Mouse (Mus musculus) heart, postnatal 0 days (tissue): ENCODE measurements around the gene Galnt17.

ENCODE experiments used
- CTCF ChIP-seq: IDR thresholded peaks from 2 replicates; pipeline ENCODE4 v1.5.1; 2016; ENCODE audit warnings: antibody characterized with exemption, control low read depth, low read depth
- EP300 ChIP-seq: IDR thresholded peaks from 2 replicates; pipeline ENCODE4 v1.6.1; 2016; ENCODE audit warnings: antibody characterized with exemption, low read depth

- TF ChIP-seq EP300 = no peak
- TF ChIP-seq CTCF = no peak
Measured at GRCm38 (mm10) chr5:131000572-131000971, 307.7 kb downstream of the Galnt17 start.
